8 mouse cellular contexts compared by ENCODE assay signal in the genomic region with DNA sequence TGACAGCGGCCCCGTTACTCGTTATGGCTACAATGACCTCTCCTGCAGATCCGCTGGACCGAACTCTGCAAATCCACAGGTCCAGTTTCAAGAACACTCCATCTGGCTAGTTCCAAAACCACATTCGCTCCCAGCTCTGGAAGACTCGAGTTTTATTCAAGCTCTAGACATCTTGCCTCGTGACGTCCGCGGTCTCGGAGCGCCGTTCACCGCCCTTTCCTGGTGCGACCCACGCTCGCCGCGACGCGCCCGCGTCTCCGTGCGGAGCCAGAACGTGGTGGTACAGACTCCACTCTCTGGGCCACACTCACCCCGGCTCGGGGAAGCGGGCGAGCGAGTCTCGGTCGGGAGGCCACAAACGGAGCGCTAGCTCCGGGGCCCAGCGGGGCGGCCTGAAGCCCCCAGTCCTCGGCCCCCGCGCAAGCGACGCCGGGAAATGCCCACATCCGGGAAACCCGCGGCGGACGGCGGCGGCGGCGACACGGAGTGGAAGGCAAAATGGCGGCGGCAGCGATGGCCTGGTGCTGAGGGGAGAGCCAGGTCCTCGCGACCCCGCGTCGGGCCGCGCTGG. TPM values are rescaled to one million over a fixed set of nuclear protein-coding genes. Genes with fewer than 3 reads are reported as not detected.
A peak's percentile ranks its signal among the peaks of the same experiment; 100 is the strongest.
DNase-seq lines count a peak whose midpoint lies in the region; ATAC-seq and TF ChIP-seq lines count a peak whose summit lies in the region.

A gene (minus strand): TSS at position 406 of the 571 bp plus-strand sequence.
A gene (plus strand): TSS at position 484 of the 571 bp plus-strand sequence.

- no peaks in the 10 kb centered on the region for H3K27me3 ChIP-seq in ES-Bruce4 (ENCODE audit: control insufficient read depth, insufficient read depth, low read length, poor library complexity, severe bottlenecking)
- no peaks in the 10 kb centered on the region for H3K27me3 ChIP-seq in forebrain, embryonic 14.5 days (replicated peaks; ENCODE audit: control insufficient read depth, insufficient read depth, low read length)
- no peaks in the 10 kb centered on the region for H3K27me3 ChIP-seq in liver, embryonic 16.5 days (ENCODE audit: control insufficient read depth, insufficient read depth, low read depth, low read length)
- no peaks in the 10 kb centered on the region for H3K27me3 ChIP-seq in neural tube, embryonic 12.5 days (replicated peaks)
- no peaks in the 10 kb centered on the region for H3K27me3 ChIP-seq in stomach, postnatal 0 days (ENCODE audit: control insufficient read depth, insufficient read depth, low read length)

- TF ChIP-seq CTCF in ES-Bruce4 (IDR thresholded peaks at IDR 0.05; ENCODE audit: low read depth, low read length): no peak
- TF ChIP-seq CTCF in stomach, postnatal 0 days (IDR thresholded peaks at IDR 0.05; ENCODE audit: low read depth): no peak

- TF ChIP-seq EP300 in ES-Bruce4 (IDR thresholded peaks at IDR 0.05; ENCODE audit: insufficient read depth, low read depth, low read length): no peak
- TF ChIP-seq EP300 in stomach, postnatal 0 days (optimal IDR thresholded peaks at IDR 0.05): no peak

- H3K9ac ChIP-seq in ES-Bruce4 (ENCODE audit: low read depth, poor library complexity, severe bottlenecking): peak within 1 kb of the TSS; percentile 99
- H3K9ac ChIP-seq in forebrain, embryonic 14.5 days (ENCODE audit: low read length): peak within 1 kb of the TSS; percentile 99
- H3K9ac ChIP-seq in liver, embryonic 16.5 days (ENCODE audit: low read depth, low read length): peak within 1 kb of the TSS; percentile 96
- peak within 1 kb of the TSS; percentile 100 for H3K9ac ChIP-seq in neural tube, embryonic 12.5 days
- peak within 1 kb of the TSS; percentile 100 for H3K9ac ChIP-seq in stomach, postnatal 0 days (ENCODE audit: low read length)

- no peaks in the 10 kb centered on the region for H3K9me3 ChIP-seq in ES-Bruce4 (replicated peaks; ENCODE audit: control insufficient read depth, insufficient read depth, low read length, poor library complexity, severe bottlenecking)
- H3K9me3 ChIP-seq in forebrain, embryonic 14.5 days (replicated peaks; ENCODE audit: control insufficient read depth, low read length): no peaks in the 10 kb centered on the region
- H3K9me3 ChIP-seq in liver, embryonic 16.5 days (replicated peaks; ENCODE audit: control insufficient read depth, low read length): no peaks in the 10 kb centered on the region
- H3K9me3 ChIP-seq in neural tube, embryonic 12.5 days: no peaks in the 10 kb centered on the region
- H3K9me3 ChIP-seq in stomach, postnatal 0 days (ENCODE audit: control insufficient read depth, low read length): no peaks in the 10 kb centered on the region

- H3K4me3 ChIP-seq in ES-Bruce4 (ENCODE audit: low read depth, low read length): peak within 1 kb of the TSS; percentile 82
- H3K4me3 ChIP-seq in forebrain, embryonic 14.5 days (ENCODE audit: low read depth, low read length): peak within 1 kb of the TSS; percentile 99
- peak within 1 kb of the TSS; percentile 86 for H3K4me3 ChIP-seq in liver, embryonic 16.5 days (ENCODE audit: low read depth, low read length)
- H3K4me3 ChIP-seq in neural tube, embryonic 12.5 days: peak within 1 kb of the TSS; percentile 100
- peak within 1 kb of the TSS; percentile 98 for H3K4me3 ChIP-seq in stomach, postnatal 0 days (ENCODE audit: low read depth, low read length)

- ATAC-seq in forebrain, embryonic 14.5 days: peak; percentile 91
- ATAC-seq in liver, embryonic 16.5 days (ENCODE audit: low read depth): peak; percentile 78
- peak; percentile 89 for ATAC-seq in neural tube, embryonic 12.5 days (ENCODE audit: low FRiP score, low read depth)
- ATAC-seq in stomach, postnatal 0 days (ENCODE audit: low FRiP score, low TSS enrichment): peak; percentile 86

- peak; percentile 43 for TF ChIP-seq POLR2A in ES-Bruce4 (IDR thresholded peaks at IDR 0.05; ENCODE audit: insufficient read depth, low read length)

- intact Hi-C loops in heart, postnatal 10 days (cut with DNase I): loop anchor here (5.0 to 10.0 kb wide), 2 partner anchors 96 to 274 kb away; a partner anchor contains a TSS

- H3K4me1 ChIP-seq in ES-Bruce4 (ENCODE audit: control insufficient read depth, insufficient read depth, low read length): no peaks in the 10 kb centered on the region
- peaks cover 19% of the 10 kb centered on the region for H3K4me1 ChIP-seq in forebrain, embryonic 14.5 days (ENCODE audit: control insufficient read depth, insufficient read depth, low read length)
- peaks cover 18% of the 10 kb centered on the region for H3K4me1 ChIP-seq in liver, embryonic 16.5 days (ENCODE audit: control insufficient read depth, low read depth, low read length)
- H3K4me1 ChIP-seq in neural tube, embryonic 12.5 days: peaks cover 27% of the 10 kb centered on the region
- peaks cover 6% of the 10 kb centered on the region; the same call in 1 of the 2 replicates for H3K4me1 ChIP-seq in stomach, postnatal 0 days (replicated peaks; ENCODE audit: control insufficient read depth, insufficient read depth)

- H3K27ac ChIP-seq in ES-Bruce4 (ENCODE audit: insufficient read depth, low read length): no peak within 1 kb of the TSS
- H3K27ac ChIP-seq in forebrain, embryonic 14.5 days (ENCODE audit: low read depth, low read length): peak within 1 kb of the TSS; percentile 94
- H3K27ac ChIP-seq in liver, embryonic 16.5 days (ENCODE audit: low read length): peak within 1 kb of the TSS; percentile 90
- peak within 1 kb of the TSS; percentile 92 for H3K27ac ChIP-seq in neural tube, embryonic 12.5 days
- H3K27ac ChIP-seq in stomach, postnatal 0 days (replicated peaks): peak within 1 kb of the TSS; percentile 99

- whole genome bisulfite sequencing in forebrain, embryonic 14.5 days: under 1% methylated on average over 64 of the region's 65 CpGs
- under 1% methylated on average over 65 of the region's 65 CpGs for WGBS in large intestine, adult 2 months
- 0% methylated on average over 65 of the region's 65 CpGs for WGBS in liver, embryonic 16.5 days (ENCODE audit: insufficient replicate concordance)
- WGBS in neural tube, embryonic 12.5 days: under 1% methylated on average over 65 of the region's 65 CpGs
- under 1% methylated on average over 64 of the region's 65 CpGs for WGBS in stomach, postnatal 0 days

- peak; percentile 78 for DNase-seq in cerebellum, adult 11 months
- DNase-seq in forebrain, embryonic 14.5 days (ENCODE audit: low spot score): peak; percentile 88
- peak; percentile 91 to 93 for DNase-seq in heart, postnatal 10 days
- DNase-seq in large intestine, adult 2 months (ENCODE audit: low read depth, low spot score): no peak
- peak; percentile 91 for DNase-seq in stomach, postnatal 0 days (ENCODE audit: low spot score)

- H3K4me2 ChIP-seq in forebrain, embryonic 14.5 days (ENCODE audit: low read length): peak within 1 kb of the TSS; percentile 69
- peak within 1 kb of the TSS; percentile 70 for H3K4me2 ChIP-seq in liver, embryonic 16.5 days (ENCODE audit: low read depth, low read length)
- peak within 1 kb of the TSS; percentile 77 for H3K4me2 ChIP-seq in neural tube, embryonic 12.5 days (replicated peaks)
- peak within 1 kb of the TSS; percentile 74 for H3K4me2 ChIP-seq in stomach, postnatal 0 days (replicated peaks; ENCODE audit: low read depth)

- H3K36me3 ChIP-seq in ES-Bruce4 (ENCODE audit: control insufficient read depth, insufficient read depth, low read length, poor library complexity, severe bottlenecking): peaks cover 37% of the 10 kb centered on the region
- H3K36me3 ChIP-seq in forebrain, embryonic 14.5 days (ENCODE audit: control insufficient read depth, insufficient read depth, low read length): peaks cover 35% of the 10 kb centered on the region
- H3K36me3 ChIP-seq in liver, embryonic 16.5 days (ENCODE audit: control insufficient read depth, insufficient read depth): peaks cover 15% of the 10 kb centered on the region
- H3K36me3 ChIP-seq in neural tube, embryonic 12.5 days: peaks cover 33% of the 10 kb centered on the region
- H3K36me3 ChIP-seq in stomach, postnatal 0 days (ENCODE audit: control insufficient read depth, insufficient read depth, low read length): no peaks in the 10 kb centered on the region

RNA-seq across cellular contexts. Expression of the first gene that starts in this region (rescaled TPM):
- 72.8 and 73.9 TPM in 2 replicates for polyA plus RNA-seq in ES-Bruce4 (2011; ENCODE audit: insufficient read depth, insufficient read length, low read depth, missing spikeins)
- polyA plus RNA-seq in forebrain, embryonic 14.5 days (2014; fragmentation: Nextera tagmentation; extraction: Ambion mirVana): 171 and 172 TPM in 2 replicates
- 100 to 1,000 TPM; 105 to 107 TPM for total RNA-seq in heart, postnatal 10 days (2021)
- 17.4 and 19.6 TPM in 2 replicates for polyA plus RNA-seq in large intestine, adult 2 months (2012; rRNA removed)
- polyA plus RNA-seq in liver, embryonic 16.5 days (2015; fragmentation: Nextera tagmentation; extraction: Ambion mirVana): 83.3 and 94.3 TPM in 2 replicates
- polyA plus RNA-seq in neural tube, embryonic 12.5 days (2016; fragmentation: Nextera tagmentation; extraction: Ambion mirVana): 143 and 153 TPM in 2 replicates
- 61.0 and 65.7 TPM in 2 replicates for polyA plus RNA-seq in stomach, postnatal 0 days (2015; fragmentation: Nextera tagmentation; extraction: Ambion mirVana)

RNA-seq across cellular contexts. Expression of the second gene that starts in this region (rescaled TPM):
- polyA plus RNA-seq in ES-Bruce4 (2011; ENCODE audit: insufficient read depth, insufficient read length, low read depth, missing spikeins): 18.9 and 22.0 TPM in 2 replicates
- 12.8 and 13.7 TPM in 2 replicates for polyA plus RNA-seq in forebrain, embryonic 14.5 days (2014; fragmentation: Nextera tagmentation; extraction: Ambion mirVana)
- 10 to 100 TPM; 20.2 to 22.3 TPM for total RNA-seq in heart, postnatal 10 days (2021)
- polyA plus RNA-seq in large intestine, adult 2 months (2012; rRNA removed): 10.3 and 15.1 TPM in 2 replicates
- 2.4 and 2.5 TPM in 2 replicates for polyA plus RNA-seq in liver, embryonic 16.5 days (2015; fragmentation: Nextera tagmentation; extraction: Ambion mirVana)
- 12.7 and 13.7 TPM in 2 replicates for polyA plus RNA-seq in neural tube, embryonic 12.5 days (2016; fragmentation: Nextera tagmentation; extraction: Ambion mirVana)
- polyA plus RNA-seq in stomach, postnatal 0 days (2015; fragmentation: Nextera tagmentation; extraction: Ambion mirVana): 4.7 TPM in 2 replicates
